Mouse (Mus musculus) embryo, embryonic 10.5 days (tissue): ENCODE results near the gene Vps35l.

ENCODE experiments used
- DNase-seq: peaks from one replicate; pipeline ENCODE4 v3.0.0-alpha.2; 2015; ENCODE audit warnings: low spot score

The Vps35l gene

GRCm38 (mm10) chr7:118738730-118739129 is 1.3 kb upstream of the Vps35l start:
- DNase-seq: peak; percentile 10

- DNase-seq: peak; percentile 99
These were observed 709 bp downstream of the Vps35l start for GRCm38 (mm10) chr7:118740532-118741338.

GRCm38 (mm10) chr7:118742278-118742677 is 2.3 kb downstream of the Vps35l start:
- no peak for DNase-seq

GRCm38 (mm10) chr7:118744766-118745165 is 4.7 kb downstream of the Vps35l start:
- DNase-seq: no peak

GRCm38 (mm10) chr7:118747891-118748672 is 8.1 kb downstream of the Vps35l start:
- no peak for DNase-seq

GRCm38 (mm10) chr7:118749706-118750105 is 9.7 kb downstream of the Vps35l start:
- no peak for DNase-seq

GRCm38 (mm10) chr7:118751625-118752024 is 11.6 kb downstream of the Vps35l start:
- DNase-seq: no peak

GRCm38 (mm10) chr7:118755756-118756155 is 15.7 kb downstream of the Vps35l start:
- no peak for DNase-seq

- DNase-seq: no peak
These were observed 16.7 kb downstream of the Vps35l start for GRCm38 (mm10) chr7:118756490-118757265.

GRCm38 (mm10) chr7:118758369-118758768 is 18.3 kb downstream of the Vps35l start:
- DNase-seq: no peak

- no peak for DNase-seq
These were observed 19.3 kb downstream of the Vps35l start for GRCm38 (mm10) chr7:118759372-118759771.

GRCm38 (mm10) chr7:118763939-118764338 is 23.9 kb downstream of the Vps35l start:
- no peak for DNase-seq

GRCm38 (mm10) chr7:118764725-118765124 is 24.7 kb downstream of the Vps35l start:
- DNase-seq: no peak

GRCm38 (mm10) chr7:118765604-118766003 is 25.6 kb downstream of the Vps35l start:
- no peak for DNase-seq

GRCm38 (mm10) chr7:118766119-118766833 is 26.2 kb downstream of the Vps35l start:
- peak; percentile 87 for DNase-seq

- no peak for DNase-seq
These were observed 26.8 kb downstream of the Vps35l start for GRCm38 (mm10) chr7:118766834-118767224.

- no peak for DNase-seq
These were observed 29.2 kb downstream of the Vps35l start for GRCm38 (mm10) chr7:118769208-118769607.

GRCm38 (mm10) chr7:118769655-118770054 is 29.6 kb downstream of the Vps35l start:
- no peak for DNase-seq

GRCm38 (mm10) chr7:118773027-118773426 is 33.0 kb downstream of the Vps35l start:
- no peak for DNase-seq

- DNase-seq: no peak
These were observed 36.0 kb downstream of the Vps35l start for GRCm38 (mm10) chr7:118775991-118776390.

GRCm38 (mm10) chr7:118776491-118776890 is 36.5 kb downstream of the Vps35l start:
- no peak for DNase-seq
